Mouse (Mus musculus) megakaryocyte-erythroid progenitor cell, adult 5-6 weeks (primary cell): ENCODE data around the gene Sinhcaf. TPM values are rescaled to one million over a fixed set of nuclear protein-coding genes. Genes with fewer than 3 reads are reported as not detected.
"Not testable (repeated sequence)": the region's sequence is repeated elsewhere in the genome, so short reads cannot be mapped to it uniquely, and the experiment has no call there.

Source experiments
- ATAC-seq: replicated peaks from 2 replicates; pipeline ENCODE4 v1.8.0; 2016; ENCODE audit warnings: mild to moderate bottlenecking, inconsistent platforms; ENCODE audit not compliant: severe bottlenecking, poor library complexity, low FRiP score, low TSS enrichment
- total RNA-seq, 2 experiments: library from RNA; stranded (forward) in 1 of 2; stranded (reverse) in 1 of 2; fragments of 200-1000, 215-1000 nt in 1 of 2; fragments of >200 nt in 1 of 2; fragmentation: Nextera tagmentation in 1 of 2; gene quantifications; 2 replicates each; pipeline ENCODE4 v1.2.3; 2014 to 2017

Gene Sinhcaf
- total RNA-seq, 2 experiments from 2014 or later: 32.1 to 134 TPM

GRCm38 (mm10) chr6:148955641-148956420 is 9.6 kb upstream of the Sinhcaf start:
- 0 out of 2 replicates have a peak, but pooled peaks have one; percentile 41 for ATAC-seq

GRCm38 (mm10) chr6:148946881-148947405 is 676 bp upstream of the Sinhcaf start:
- no peak for ATAC-seq

- peak; percentile 8 for ATAC-seq
Measured at GRCm38 (mm10) chr6:148945509-148946408, 508 bp downstream of the Sinhcaf start.

- peak; percentile 38 for ATAC-seq
Measured at GRCm38 (mm10) chr6:148944767-148945508, 1.3 kb downstream of the Sinhcaf start.

- peak; percentile 4; the same call in 1 of the 2 replicates for ATAC-seq
Measured at GRCm38 (mm10) chr6:148944344-148944766, 1.9 kb downstream of the Sinhcaf start.

GRCm38 (mm10) chr6:148943695-148944094 is 2.6 kb downstream of the Sinhcaf start:
- no peak for ATAC-seq

- no peak for ATAC-seq
Measured at GRCm38 (mm10) chr6:148942406-148942805, 3.9 kb downstream of the Sinhcaf start.

GRCm38 (mm10) chr6:148941880-148942279 is 4.4 kb downstream of the Sinhcaf start:
- no peak for ATAC-seq

GRCm38 (mm10) chr6:148940383-148940782 is 5.9 kb downstream of the Sinhcaf start:
- not testable (repeated sequence) for ATAC-seq

- ATAC-seq: peak; percentile 62; the same call in 1 of the 2 replicates
Measured at GRCm38 (mm10) chr6:148937693-148938092, 8.6 kb downstream of the Sinhcaf start.

GRCm38 (mm10) chr6:148934961-148935590 is 11.2 kb downstream of the Sinhcaf start:
- 0 out of 2 replicates have a peak, but pooled peaks have one; percentile 38 for ATAC-seq

- peak; percentile 54 for ATAC-seq
Measured at GRCm38 (mm10) chr6:148931281-148931680, 15.0 kb downstream of the Sinhcaf start.

- ATAC-seq: no peak
Measured at GRCm38 (mm10) chr6:148918841-148919398, 27.3 kb downstream of the Sinhcaf start.

GRCm38 (mm10) chr6:148917672-148918071 is 28.6 kb downstream of the Sinhcaf start:
- no peak for ATAC-seq

- ATAC-seq: no peak; the same call in 1 of the 2 replicates
Measured at GRCm38 (mm10) chr6:148916817-148917216, 29.4 kb downstream of the Sinhcaf start.

- peak; percentile 86 for ATAC-seq
Measured at GRCm38 (mm10) chr6:148913938-148914337, 32.3 kb downstream of the Sinhcaf start.

- not testable (repeated sequence) for ATAC-seq
Measured at GRCm38 (mm10) chr6:148911906-148912305, 34.4 kb downstream of the Sinhcaf start.

- ATAC-seq: 0 out of 2 replicates have a peak, but pooled peaks have one; percentile 30
Measured at GRCm38 (mm10) chr6:148906958-148907357, 39.3 kb downstream of the Sinhcaf start.
